Mouse (Mus musculus): Measurements from ENCODE around the gene Otoa. TPM values are rescaled to one million over a fixed set of nuclear protein-coding genes. Genes with fewer than 3 reads are reported as not detected.

The Otoa gene
- polyA plus RNA-seq, 1 experiment from 2014 or later = 0.09 TPM

DNA sequence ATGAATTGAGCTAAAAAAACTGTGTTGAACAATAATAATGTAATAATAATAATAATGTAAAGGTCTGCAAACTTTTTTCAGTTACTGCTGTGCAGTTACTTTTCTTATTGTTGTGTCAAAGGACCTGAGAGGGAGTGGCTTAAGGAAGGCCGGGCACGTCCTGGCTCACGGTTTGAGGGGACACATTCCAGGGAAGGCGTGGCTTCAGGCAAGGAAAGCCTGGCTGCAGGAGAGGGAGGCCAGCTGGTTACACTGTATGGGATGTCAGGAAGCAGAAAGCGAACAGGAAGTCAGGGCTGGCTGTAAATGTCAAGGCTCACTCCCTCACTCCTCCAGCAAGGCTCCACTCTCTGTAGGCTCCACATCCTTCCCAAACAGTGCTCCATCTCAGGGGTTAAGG lies 69.2 kb downstream of the Otoa start:
- Histone ChIP-seq H3K9ac (replicated peaks; ENCODE audit: low read depth, low read length) (no peak overlapping the region), H3K4me1 (ENCODE audit: control insufficient read depth, insufficient read depth, low read length) (no peaks in the 10 kb centered on the region), H3K27me3 (ENCODE audit: control insufficient read depth, insufficient read depth, low read length) (no peaks in the 10 kb centered on the region), H3K4me3 (ENCODE audit: low read depth, low read length) (no peak overlapping the region), H3K4me2 (ENCODE audit: low read depth, low read length) (no peak overlapping the region), H3K9me3 (ENCODE audit: control insufficient read depth, low read length) (no peaks in the 10 kb centered on the region), H3K27ac (ENCODE audit: low read depth, low read length) (no peak overlapping the region), H3K36me3 (ENCODE audit: control insufficient read depth, insufficient read depth, low read length) (no peaks in the 10 kb centered on the region)
- 80% methylated on average over 5 of the region's 5 CpGs for WGBS
- ATAC-seq (ENCODE audit: low read depth) = no peak

DNA sequence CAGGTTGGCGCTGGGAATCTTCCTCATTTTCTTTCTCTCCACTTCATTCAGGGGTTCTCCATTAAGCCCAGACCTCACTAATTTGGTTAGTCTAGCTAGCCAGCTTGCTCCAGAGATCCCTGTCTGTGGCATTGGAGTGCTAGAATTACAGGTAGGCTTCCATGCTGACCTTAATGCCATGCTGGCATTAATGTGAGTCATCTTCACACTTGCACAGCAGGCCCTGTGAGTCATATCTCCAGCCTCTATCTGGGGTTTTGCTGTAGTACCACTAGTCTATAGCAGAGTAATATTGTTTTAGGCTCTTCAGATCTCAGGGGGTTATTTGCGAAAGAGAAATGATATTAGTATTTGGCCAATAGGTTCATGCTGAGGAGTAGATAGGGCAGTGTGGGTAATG lies 70.7 kb downstream of the Otoa start:
- Histone ChIP-seq H3K9ac (replicated peaks; ENCODE audit: low read depth, low read length) (no peak overlapping the region), H3K4me2 (ENCODE audit: low read depth, low read length) (no peak overlapping the region), H3K9me3 (ENCODE audit: control insufficient read depth, low read length) (no peaks in the 10 kb centered on the region), H3K36me3 (ENCODE audit: control insufficient read depth, insufficient read depth, low read length) (no peaks in the 10 kb centered on the region), H3K4me3 (ENCODE audit: low read depth, low read length) (no peak overlapping the region), H3K27ac (ENCODE audit: low read depth, low read length) (no peak overlapping the region), H3K4me1 (ENCODE audit: control insufficient read depth, insufficient read depth, low read length) (no peaks in the 10 kb centered on the region), H3K27me3 (ENCODE audit: control insufficient read depth, insufficient read depth, low read length) (no peaks in the 10 kb centered on the region)
- ATAC-seq (ENCODE audit: low read depth) = no peak
- 94% methylated on average over 2 of the region's 2 CpGs for WGBS

GRCm38 (mm10) chr7:121165616-121166015 lies 84.2 kb downstream of the Otoa start:
- no peak overlapping the region for H3K27ac ChIP-seq (ENCODE audit: low read depth, low read length)
- H3K36me3 ChIP-seq (ENCODE audit: control insufficient read depth, insufficient read depth, low read length) = no peaks in the 10 kb centered on the region
- ATAC-seq (ENCODE audit: low read depth) = no peak
- 28% methylated on average over 1 of the region's 1 CpGs for WGBS
- no peak overlapping the region for H3K4me3 ChIP-seq (ENCODE audit: low read depth, low read length)
- H3K9ac ChIP-seq (replicated peaks; ENCODE audit: low read depth, low read length) = no peak overlapping the region
- H3K4me1 ChIP-seq (ENCODE audit: control insufficient read depth, insufficient read depth, low read length) = no peaks in the 10 kb centered on the region
- H3K4me2 ChIP-seq (ENCODE audit: low read depth, low read length) = no peak overlapping the region
- no peaks in the 10 kb centered on the region for H3K27me3 ChIP-seq (ENCODE audit: control insufficient read depth, insufficient read depth, low read length)
- no peaks in the 10 kb centered on the region for H3K9me3 ChIP-seq (ENCODE audit: control insufficient read depth, low read length)

DNA sequence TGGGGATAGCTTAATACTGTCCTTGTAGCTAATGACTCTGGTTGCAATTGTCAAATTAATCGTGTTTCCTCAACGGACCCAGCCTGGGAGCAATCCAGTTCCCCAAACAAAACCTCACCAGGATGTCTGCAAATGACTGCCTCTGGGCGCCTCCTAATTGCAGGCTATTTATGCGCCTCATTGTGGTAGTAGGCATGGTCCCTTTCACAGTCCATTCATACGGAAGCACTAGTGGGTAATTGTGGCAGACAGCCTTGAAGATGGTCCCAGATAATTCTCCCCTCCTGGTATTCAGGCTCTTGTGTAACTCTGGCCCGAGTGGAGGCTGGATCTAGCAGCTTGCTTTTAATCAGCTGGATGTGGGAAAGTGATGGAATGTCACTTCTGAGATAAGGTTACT lies 90.4 kb downstream of the Otoa start:
- H3K4me3 ChIP-seq (ENCODE audit: low read depth, low read length) = no peak overlapping the region
- no peak overlapping the region for H3K4me2 ChIP-seq (ENCODE audit: low read depth, low read length)
- peaks cover 5% of the 10 kb centered on the region; the same call in 1 of the 2 replicates for H3K4me1 ChIP-seq (ENCODE audit: control insufficient read depth, insufficient read depth, low read length)
- H3K36me3 ChIP-seq (ENCODE audit: control insufficient read depth, insufficient read depth, low read length) = no peaks in the 10 kb centered on the region
- 6% methylated on average over 6 of the region's 6 CpGs for WGBS
- ATAC-seq (ENCODE audit: low read depth) = no peak
- H3K9ac ChIP-seq (replicated peaks; ENCODE audit: low read depth, low read length) = no peak overlapping the region
- no peak overlapping the region for H3K27ac ChIP-seq (ENCODE audit: low read depth, low read length)
- H3K27me3 ChIP-seq (ENCODE audit: control insufficient read depth, insufficient read depth, low read length) = no peaks in the 10 kb centered on the region
- H3K9me3 ChIP-seq (ENCODE audit: control insufficient read depth, low read length) = no peaks in the 10 kb centered on the region

DNA sequence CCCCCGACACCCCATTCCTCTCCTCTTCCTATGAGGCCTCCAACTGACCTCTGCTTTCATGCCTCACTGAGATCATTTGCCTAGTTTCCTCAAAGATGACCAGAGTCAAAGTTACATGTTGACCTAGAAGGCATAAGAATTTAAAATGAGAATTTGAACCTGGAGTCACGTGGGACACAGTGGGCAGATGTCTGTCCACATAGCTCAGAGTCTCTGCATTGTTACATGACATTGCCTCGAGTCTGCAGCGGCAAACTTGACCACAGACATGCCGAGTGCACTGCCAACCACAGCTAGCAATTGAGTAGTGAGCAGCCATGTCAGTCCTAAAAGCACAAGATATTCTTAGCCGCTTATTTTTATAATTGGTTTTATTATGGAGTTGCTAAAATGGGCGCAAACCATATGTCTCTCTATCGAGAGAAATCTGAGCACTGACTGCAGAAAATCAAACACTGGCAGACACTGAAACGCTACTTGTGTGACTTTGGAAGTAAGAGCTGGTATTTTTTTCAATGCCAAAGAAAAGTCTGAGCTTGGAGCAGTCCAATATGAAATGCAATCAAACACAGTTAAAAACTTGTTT lies 105.8 kb downstream of the Otoa start:
- Histone ChIP-seq H3K27me3 (ENCODE audit: control insufficient read depth, insufficient read depth, low read length) (no peaks in the 10 kb centered on the region), H3K4me2 (ENCODE audit: low read depth, low read length) (no peak overlapping the region), H3K9ac (replicated peaks; ENCODE audit: low read depth, low read length) (no peak overlapping the region), H3K27ac (ENCODE audit: low read depth, low read length) (no peak overlapping the region), H3K4me1 (ENCODE audit: control insufficient read depth, insufficient read depth, low read length) (no peaks in the 10 kb centered on the region), H3K9me3 (ENCODE audit: control insufficient read depth, low read length) (no peaks in the 10 kb centered on the region), H3K4me3 (ENCODE audit: low read depth, low read length) (no peak overlapping the region), H3K36me3 (ENCODE audit: control insufficient read depth, insufficient read depth, low read length) (no peaks in the 10 kb centered on the region)
- WGBS = 89% methylated on average over 9 of the region's 9 CpGs
- no peak for ATAC-seq (ENCODE audit: low read depth)

- Histone ChIP-seq H3K27me3 (ENCODE audit: control insufficient read depth, insufficient read depth, low read length) (no peaks in the 10 kb centered on the region), H3K9ac (replicated peaks; ENCODE audit: low read depth, low read length) (no peak overlapping the region), H3K4me3 (ENCODE audit: low read depth, low read length) (no peak overlapping the region), H3K4me1 (ENCODE audit: control insufficient read depth, insufficient read depth, low read length) (no peaks in the 10 kb centered on the region), H3K36me3 (ENCODE audit: control insufficient read depth, insufficient read depth, low read length) (no peaks in the 10 kb centered on the region), H3K4me2 (ENCODE audit: low read depth, low read length) (no peak overlapping the region), H3K9me3 (ENCODE audit: control insufficient read depth, low read length) (no peaks in the 10 kb centered on the region), H3K27ac (ENCODE audit: low read depth, low read length) (no peak overlapping the region)
- WGBS = 95% methylated on average over 7 of the region's 7 CpGs
- ATAC-seq (ENCODE audit: low read depth) = no peak
These were observed 107.5 kb downstream of the Otoa start for GRCm38 (mm10) chr7:121188976-121189375.

- Histone ChIP-seq H3K4me3 (ENCODE audit: low read depth, low read length) (no peak overlapping the region), H3K9ac (replicated peaks; ENCODE audit: low read depth, low read length) (no peak overlapping the region), H3K4me1 (ENCODE audit: control insufficient read depth, insufficient read depth, low read length) (no peaks in the 10 kb centered on the region), H3K27ac (ENCODE audit: low read depth, low read length) (no peak overlapping the region), H3K36me3 (ENCODE audit: control insufficient read depth, insufficient read depth, low read length) (no peaks in the 10 kb centered on the region), H3K27me3 (ENCODE audit: control insufficient read depth, insufficient read depth, low read length) (no peaks in the 10 kb centered on the region), H3K9me3 (ENCODE audit: control insufficient read depth, low read length) (no peaks in the 10 kb centered on the region), H3K4me2 (ENCODE audit: low read depth, low read length) (no peak overlapping the region)
- WGBS = 70% methylated on average over 8 of the region's 8 CpGs
- no peak for ATAC-seq (ENCODE audit: low read depth)
These were observed 117.5 kb downstream of the Otoa start for GRCm38 (mm10) chr7:121198933-121199332.

- no peaks in the 10 kb centered on the region for H3K36me3 ChIP-seq (ENCODE audit: control insufficient read depth, insufficient read depth, low read length)
- H3K4me3 ChIP-seq (ENCODE audit: low read depth, low read length) = no peak overlapping the region
- no peaks in the 10 kb centered on the region for H3K27me3 ChIP-seq (ENCODE audit: control insufficient read depth, insufficient read depth, low read length)
- ATAC-seq (ENCODE audit: low read depth) = no peak
- no peak overlapping the region for H3K4me2 ChIP-seq (ENCODE audit: low read depth, low read length)
- H3K27ac ChIP-seq (ENCODE audit: low read depth, low read length) = no peak overlapping the region
- WGBS = 66% methylated on average over 4 of the region's 4 CpGs
- H3K4me1 ChIP-seq (ENCODE audit: control insufficient read depth, insufficient read depth, low read length) = peaks cover 4% of the 10 kb centered on the region; the same call in 1 of the 2 replicates
- no peak overlapping the region for H3K9ac ChIP-seq (replicated peaks; ENCODE audit: low read depth, low read length)
- H3K9me3 ChIP-seq (ENCODE audit: control insufficient read depth, low read length) = no peaks in the 10 kb centered on the region
These were observed 130.4 kb downstream of the Otoa start for GRCm38 (mm10) chr7:121211804-121212203.

Data from neural tube, embryonic 14.5 days (tissue).